Mouse (Mus musculus): ENCODE measurements around the gene Ift81.
A peak's percentile ranks its signal among the peaks of the same experiment; 100 is the strongest.

Ift81 gene

DNA sequence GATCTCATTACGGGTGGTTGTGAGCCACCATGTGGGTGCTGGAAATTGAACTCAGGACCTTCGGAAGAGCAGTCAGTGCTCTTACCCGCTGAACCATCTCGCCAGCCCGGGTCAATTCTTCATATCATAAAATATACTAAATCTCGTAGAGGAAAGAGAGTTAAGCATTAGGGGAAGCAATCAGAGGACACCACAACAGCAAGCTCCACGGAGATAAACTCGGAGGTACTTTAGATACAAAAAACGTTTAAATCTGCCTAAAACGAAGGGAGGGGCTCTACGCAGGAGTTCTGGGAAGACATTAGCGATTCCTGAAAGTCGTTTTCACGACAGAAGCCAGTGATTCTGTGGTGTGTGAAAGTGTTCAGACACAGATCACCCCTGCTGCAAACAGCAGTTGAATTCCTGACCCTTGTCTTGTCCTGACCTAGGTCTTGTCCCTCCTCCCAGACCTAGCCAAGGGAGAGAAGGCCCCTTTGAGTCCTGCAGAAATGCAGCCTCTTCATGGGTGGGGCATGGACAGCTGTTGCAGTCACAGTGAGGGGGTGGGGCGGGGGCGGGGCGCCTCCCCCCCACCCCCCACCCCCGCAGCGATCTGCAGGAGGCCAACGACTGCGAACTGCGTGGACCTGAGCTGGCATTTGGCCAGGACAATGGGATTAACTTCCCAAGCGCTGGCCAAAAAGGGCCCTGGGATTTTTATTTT lies 100.7 kb downstream of the Ift81 start:
- DNase-seq, result peak; percentile 55

DNA sequence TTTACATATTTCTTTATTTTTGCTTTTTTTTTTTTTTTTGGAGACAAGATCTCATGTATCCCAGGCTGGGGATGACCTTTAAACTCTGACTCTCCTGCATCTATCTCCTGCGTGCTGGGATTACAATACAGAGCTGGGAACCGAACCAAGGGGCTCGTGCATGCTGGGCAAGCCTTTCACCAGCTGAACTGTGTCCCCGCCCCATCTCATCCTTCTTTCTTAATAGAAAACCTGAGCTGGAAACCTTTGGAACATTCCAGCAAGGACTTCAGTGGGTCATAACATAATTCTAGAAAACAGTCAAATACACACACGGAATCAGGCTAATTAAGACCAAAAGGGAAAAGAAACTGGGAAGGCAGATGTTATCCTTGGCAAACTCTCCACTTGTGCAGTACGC lies 102.3 kb downstream of the Ift81 start:
- DNase-seq, result peak; percentile 42

DNA sequence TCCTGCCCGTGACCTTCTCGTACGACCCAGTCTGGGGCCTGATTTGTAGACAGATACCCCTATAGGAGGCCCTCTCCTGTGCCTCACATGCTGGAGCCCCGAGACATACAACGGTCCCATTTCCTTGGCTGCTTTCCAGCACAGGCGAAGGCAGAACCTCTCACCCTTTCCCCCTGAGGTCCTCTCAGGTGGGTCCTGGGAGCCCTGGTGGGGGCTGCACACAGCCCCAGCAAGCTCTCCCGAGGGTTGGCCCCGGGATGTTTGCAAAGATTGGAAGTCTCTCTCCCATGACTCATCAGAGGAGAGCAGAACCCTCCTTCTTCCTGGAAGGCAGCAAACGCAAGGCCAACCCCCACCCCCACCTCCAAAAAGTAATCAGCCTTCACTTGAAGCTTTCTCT lies 102.9 kb downstream of the Ift81 start:
- no peak for DNase-seq

DNA sequence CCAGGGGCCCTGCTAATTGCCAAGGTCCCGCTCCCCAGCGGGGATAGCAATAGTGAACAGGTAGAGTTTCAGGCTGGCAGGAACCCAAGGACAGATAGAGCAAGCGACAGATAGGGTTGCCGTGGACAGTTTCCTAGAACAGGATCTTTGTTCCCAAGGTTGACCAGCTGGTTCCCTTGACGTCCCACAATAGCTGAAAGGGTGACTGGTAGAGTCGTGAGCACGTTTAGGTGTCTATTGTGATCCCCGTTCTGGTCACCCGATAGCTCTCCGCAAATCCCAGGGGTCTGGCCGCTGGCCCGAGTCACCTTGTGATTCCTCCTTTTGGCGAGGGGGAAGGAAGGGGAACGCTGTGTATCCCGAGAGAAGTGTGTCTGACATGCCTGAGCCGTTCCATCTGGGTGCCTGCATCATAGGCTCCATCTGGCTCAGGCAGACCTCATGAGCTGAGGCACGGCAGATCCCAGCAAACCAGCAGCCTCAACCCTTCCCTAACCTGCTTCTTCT lies 103.6 kb downstream of the Ift81 start:
- DNase-seq, result peak; percentile 44

DNA sequence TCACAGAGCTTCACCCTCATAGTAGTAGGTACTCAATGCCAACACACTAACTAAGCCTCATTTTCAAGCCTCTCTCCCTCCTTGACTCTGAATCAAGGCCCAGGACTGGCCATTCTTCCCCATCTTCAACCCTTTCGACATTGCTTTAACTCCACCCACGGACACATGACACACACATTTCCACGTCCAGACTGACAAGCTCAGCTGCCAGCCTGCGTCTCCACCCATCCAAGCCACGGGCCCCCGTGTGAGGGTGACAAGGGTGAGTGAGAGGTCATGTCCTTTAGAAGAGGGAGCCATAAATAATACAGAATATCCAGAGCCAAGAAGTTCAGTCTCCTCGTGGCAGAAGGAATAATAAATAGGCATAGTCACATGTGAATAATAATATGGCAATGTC lies 104.7 kb downstream of the Ift81 start:
- no peak for DNase-seq

DNA sequence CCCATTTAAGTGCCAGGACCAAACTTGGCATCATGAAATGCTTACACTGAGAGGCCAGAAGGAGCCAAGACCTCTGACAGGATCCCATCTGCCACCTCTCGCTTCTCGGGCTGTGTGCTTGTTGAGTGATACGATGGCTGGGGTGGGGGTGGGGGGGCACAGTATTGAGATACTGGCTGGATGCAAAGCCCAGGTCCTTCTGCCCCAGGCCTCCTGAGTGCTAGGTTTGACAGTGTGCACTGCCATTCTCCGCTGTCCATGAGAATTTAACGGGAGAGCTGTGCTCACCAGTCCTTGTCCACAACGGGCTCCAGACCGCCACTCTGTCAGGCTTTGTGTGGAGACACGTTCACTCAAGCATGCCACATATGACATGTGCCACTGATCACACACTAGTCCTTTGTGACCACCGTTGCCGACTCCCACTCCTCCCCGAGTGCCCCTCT lies 105.4 kb downstream of the Ift81 start:
- DNase-seq, result no peak

DNA sequence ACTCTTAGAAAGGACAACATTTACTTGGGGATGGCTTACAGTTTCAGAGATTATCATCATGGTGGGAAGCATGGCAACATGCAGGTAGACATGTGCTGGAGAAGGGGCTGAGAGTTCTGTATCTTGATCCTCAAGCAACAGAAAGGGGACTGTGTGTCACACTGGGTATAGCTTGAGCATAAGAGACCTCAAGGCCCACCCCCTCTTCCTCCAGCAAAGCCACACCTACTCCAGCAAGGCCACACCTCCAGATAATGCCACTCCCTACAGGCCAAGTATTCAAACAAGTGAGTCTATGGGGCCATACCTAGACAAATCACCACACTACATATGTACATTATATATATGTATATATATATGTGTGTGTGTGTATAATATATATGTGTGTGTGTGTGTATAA lies 106.9 kb downstream of the Ift81 start:
- no peak for DNase-seq

DNA sequence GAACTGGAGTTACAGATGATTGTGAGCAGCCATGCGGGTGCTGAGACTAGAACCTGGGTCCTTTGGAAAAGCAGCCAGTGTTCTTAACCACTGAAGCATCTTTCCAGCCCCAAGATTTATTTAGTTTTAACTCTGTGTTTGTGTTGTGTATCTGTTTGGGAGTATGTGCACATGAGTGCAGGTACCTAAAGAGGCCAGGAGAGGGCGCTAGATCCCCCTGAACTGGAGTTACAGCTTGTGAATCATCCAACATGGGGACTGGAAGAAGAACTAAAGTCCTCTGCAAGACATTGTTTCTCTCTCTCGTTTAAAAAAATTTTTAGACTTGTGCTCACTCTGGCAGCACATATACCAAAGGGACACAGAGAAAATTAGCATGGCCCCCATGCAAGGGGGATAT lies 107.9 kb downstream of the Ift81 start:
- DNase-seq, result no peak

DNA sequence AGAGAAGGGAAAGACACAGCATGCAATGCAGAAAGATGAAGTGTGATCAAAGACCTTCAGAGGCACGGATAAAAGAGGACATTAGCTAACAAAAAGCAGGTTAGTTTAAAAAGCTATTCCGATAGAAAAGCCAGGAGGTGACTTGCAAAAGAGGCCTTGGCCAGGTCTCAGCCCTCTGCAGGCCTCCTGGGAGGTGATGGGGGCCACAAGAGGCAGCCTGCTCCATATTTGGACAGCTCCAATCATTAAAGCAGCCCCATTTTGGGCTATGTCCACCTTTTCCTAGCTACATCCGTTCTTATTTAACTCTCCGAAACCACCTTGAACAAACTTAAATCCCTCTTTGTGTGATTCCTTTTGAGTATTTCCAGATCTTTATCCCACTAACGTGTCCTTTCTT lies 108.8 kb downstream of the Ift81 start:
- no peak for DNase-seq

DNA sequence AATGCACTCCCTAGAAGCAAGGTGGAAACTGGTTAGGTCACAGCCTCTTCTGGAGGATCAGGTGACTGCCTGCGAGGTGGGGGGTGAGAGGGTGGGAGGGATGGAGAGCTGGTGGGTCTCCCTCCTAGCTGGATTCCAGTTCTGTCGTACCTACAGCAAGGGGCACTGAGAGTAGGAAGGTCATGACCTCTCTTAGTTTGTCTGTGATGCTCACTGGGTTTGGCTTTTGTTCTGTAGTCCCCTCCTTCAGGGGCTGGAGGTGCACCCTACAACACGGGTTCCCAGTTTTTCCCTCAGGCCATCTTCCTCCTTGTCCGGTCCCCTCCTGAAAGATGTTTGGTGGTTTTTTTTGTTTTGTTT lies 110.6 kb downstream of the Ift81 start:
- no peak for DNase-seq

DNA sequence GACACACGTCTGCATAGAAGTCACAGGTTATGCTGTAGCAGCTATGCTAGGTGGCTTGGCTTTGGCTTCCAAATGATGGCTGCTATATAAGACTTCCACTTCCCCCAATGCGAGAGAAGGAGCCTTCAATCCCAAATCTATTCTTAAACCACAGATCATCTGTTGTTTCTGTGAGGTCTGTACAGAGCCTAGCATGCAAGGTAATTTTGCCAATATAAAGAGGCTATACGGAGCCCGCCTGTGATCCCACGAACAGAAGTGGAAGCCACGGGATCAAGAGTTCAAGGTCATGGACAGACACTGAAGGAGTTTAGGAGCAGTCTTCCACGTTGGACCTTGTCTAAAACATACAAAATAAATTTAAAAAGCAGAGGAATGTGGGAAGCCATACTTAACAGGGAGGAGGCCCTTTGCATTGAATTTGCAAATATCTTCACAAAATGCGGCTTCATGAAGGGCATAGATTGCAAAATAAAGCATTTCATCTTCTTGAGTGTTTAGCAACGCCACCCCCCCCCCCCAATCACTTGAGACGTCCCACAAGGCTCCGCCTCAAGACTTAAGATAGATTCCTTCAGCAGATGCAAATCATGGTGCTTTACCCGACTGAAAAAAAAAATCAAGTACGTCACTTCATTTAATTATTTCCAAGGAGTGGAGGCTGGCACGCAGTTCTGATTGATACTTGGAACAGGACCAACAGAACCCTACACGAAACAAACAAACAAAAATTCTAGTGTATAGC lies 111.1 kb downstream of the Ift81 start:
- no peak for DNase-seq

DNA sequence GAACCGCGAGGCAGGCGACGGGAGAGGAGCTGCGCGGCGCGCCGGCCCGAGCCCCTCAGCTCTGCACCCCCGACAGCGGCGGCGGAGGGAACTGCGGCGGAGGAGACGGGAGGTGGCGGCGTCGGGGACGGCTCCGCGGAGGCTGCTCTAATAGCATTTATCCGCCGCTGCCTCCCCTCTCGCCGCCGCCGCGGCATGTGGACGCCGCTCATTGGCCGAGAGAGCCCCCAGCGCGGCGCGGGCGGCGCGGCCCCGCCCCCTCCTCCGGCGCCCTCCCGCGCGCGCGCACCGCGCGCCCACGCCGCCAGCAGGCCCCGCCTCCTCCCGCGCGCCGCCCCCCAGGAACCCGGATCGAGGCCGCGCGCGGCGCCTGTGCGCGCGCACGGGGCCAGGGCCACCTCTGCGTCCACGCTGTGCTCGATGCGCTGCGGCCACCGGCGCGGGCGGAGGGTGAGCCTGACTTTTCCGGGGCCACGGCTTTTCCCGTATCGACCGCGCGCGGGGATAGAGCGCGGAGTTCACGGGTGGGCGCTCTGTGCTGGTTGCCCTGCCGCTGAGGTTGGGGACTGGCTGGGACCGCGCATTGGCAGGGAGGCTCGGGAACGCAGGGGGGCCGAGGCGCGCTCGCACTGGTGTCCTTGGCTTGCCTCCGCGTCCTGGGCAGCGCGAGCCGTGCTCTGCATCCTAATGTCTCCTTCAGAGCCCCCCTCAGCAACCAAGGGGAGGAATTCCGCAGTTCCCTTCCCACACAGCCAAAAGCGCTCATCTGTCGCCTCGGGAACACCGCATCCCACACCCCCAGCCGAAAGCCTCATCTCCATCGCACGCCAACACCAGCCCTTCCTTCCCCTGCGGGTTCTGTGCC lies 112.0 kb downstream of the Ift81 start, which contains the start of gene Atp2a2:
TSS of gene Atp2a2 (minus strand) at position 149 of the 865 bp plus-strand sequence.
- peak; percentile 96 for DNase-seq

DNA sequence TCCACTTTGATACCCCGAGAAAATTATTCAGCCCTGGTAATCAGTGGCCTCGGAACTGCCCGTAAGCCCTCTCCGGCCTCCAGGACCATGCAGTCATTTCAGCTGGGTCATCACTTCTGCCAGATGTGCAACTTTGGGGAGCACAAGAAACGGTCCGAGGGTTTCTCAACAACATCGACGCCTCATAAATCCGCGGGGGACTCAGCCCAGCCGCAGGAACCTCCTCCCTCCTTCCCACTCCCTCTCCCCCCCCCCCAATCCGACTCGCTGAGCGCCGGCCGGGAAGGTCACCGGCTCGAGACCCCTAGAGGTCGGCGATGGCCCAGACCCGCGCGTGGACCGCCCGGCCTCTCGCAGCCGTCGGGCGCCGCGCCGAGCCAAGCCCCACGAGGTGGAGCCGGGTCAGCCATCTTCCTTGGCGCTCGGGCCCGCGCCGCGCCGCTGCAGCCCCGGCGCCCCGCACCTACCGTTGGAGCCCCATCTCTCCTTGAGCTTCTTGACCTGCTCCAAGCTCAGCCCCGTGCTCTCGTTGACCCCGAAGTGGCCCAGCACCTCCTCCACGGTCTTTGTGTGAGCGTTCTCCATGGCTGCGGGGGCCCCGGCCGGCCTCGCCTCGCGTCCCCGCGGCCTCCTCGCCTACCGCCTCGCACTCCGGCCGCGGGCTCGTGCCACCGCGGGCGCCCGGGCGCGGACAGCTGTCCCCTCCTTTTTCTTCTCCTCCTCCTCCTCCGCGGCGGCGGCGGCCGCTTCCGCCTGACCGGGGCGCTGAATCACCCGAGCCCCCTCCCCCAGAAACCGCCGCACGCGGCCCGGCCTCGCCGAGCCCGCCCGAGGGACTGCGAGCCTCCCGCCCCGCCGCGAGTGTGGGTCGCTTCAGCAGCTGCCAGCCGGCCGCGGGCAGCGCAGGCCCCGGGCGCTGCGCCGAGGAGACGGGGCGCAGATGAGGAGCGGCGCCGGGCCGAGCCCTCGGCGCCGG lies 112.9 kb downstream of the Ift81 start:
- DNase-seq, result peak; percentile 77

DNA sequence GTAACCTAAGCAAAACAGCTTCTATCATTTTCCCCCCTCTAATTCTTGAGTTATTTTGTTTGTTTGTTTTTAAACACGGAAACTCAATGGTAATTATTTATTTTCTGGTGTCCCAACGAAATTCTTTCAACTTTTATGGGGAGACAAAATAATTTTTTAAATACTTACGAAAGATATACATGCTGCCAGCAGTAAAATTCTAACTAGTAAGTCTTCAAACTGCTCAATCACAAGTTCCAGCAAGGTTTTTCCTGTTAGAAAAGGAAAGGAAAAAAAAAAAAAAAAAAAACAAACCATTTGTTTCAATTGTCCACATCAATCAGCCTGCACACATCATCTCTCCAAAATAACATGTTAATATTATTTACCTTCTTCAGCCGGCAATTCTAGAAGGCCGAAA lies 113.8 kb downstream of the Ift81 start:
- no peak for DNase-seq
